Comparison of ENCODE assay signal across 8 mouse cellular contexts in genomic region chr2:122147508-122148241, GRCm38 (mm10). TPM values are rescaled to one million over a fixed set of nuclear protein-coding genes. Genes with fewer than 3 reads are reported as not detected.
DNase-seq lines count a peak whose midpoint lies in the region; ATAC-seq and TF ChIP-seq lines count a peak whose summit lies in the region.

B2m (plus strand) TSS chr2:122147686.

- H3K79me2 ChIP-seq in C2C12 (ENCODE audit: control insufficient read depth, insufficient read depth) (peaks cover 50% of the 10 kb centered on the region), myocyte (ENCODE audit: control insufficient read depth, insufficient read depth) (peaks cover 39% of the 10 kb centered on the region)
- peaks cover 35% of the 10 kb centered on the region; the same call in 1 of the 2 replicates for H3K79me2 ChIP-seq in liver, adult 2 months (ENCODE audit: control insufficient read depth, insufficient read depth, low read length)

- ATAC-seq in heart, embryonic 11.5 days (replicated peaks; ENCODE audit: insufficient number of reproducible peaks, low FRiP score, low TSS enrichment): peak; percentile 95
- peak; percentile 98 for ATAC-seq in kidney, embryonic 16.5 days (ENCODE audit: low FRiP score, low TSS enrichment)

- H3K27me3 ChIP-seq in C2C12 (ENCODE audit: control insufficient read depth, insufficient read depth, insufficient read length): no peaks in the 10 kb centered on the region
- H3K27me3 ChIP-seq in erythroblast, embryonic 14.5 days (ENCODE audit: control insufficient read depth): no peaks in the 10 kb centered on the region
- no peaks in the 10 kb centered on the region for H3K27me3 ChIP-seq in heart, embryonic 11.5 days (ENCODE audit: control insufficient read depth, insufficient read depth, low read length)
- H3K27me3 ChIP-seq in kidney, embryonic 16.5 days (ENCODE audit: insufficient read depth, low read length): no peaks in the 10 kb centered on the region
- no peaks in the 10 kb centered on the region for H3K27me3 ChIP-seq in liver, adult 2 months (ENCODE audit: control insufficient read depth, insufficient read depth, low read length)
- no peaks in the 10 kb centered on the region for H3K27me3 ChIP-seq in myocyte (ENCODE audit: control insufficient read depth, insufficient read depth, insufficient read length)
- H3K27me3 ChIP-seq in splenic B cell, adult 2 months (ENCODE audit: control insufficient read depth, insufficient read depth, low read length, poor library complexity, severe bottlenecking): no peaks in the 10 kb centered on the region

- TF ChIP-seq CTCF in C2C12 (IDR thresholded peaks at IDR 0.05; ENCODE audit: control insufficient read depth, insufficient read depth, insufficient read length): no peak
- no peak for TF ChIP-seq CTCF in brain, embryonic 14.5 days (IDR thresholded peaks at IDR 0.05; ENCODE audit: borderline replicate concordance, extremely low read depth, insufficient read depth, insufficient read length)
- TF ChIP-seq CTCF in liver, adult 2 months (IDR thresholded peaks at IDR 0.05; ENCODE audit: low read depth, low read length): no peak

- H3K36me3 ChIP-seq in C2C12 (ENCODE audit: control insufficient read depth, insufficient read depth): peaks cover 31% of the 10 kb centered on the region
- H3K36me3 ChIP-seq in erythroblast, embryonic 14.5 days (ENCODE audit: control insufficient read depth): peaks cover 25% of the 10 kb centered on the region
- no peaks in the 10 kb centered on the region for H3K36me3 ChIP-seq in heart, embryonic 11.5 days (ENCODE audit: control insufficient read depth, insufficient read depth, low read length)
- no peaks in the 10 kb centered on the region for H3K36me3 ChIP-seq in kidney, embryonic 16.5 days (ENCODE audit: insufficient read depth, low read length)
- peaks cover 27% of the 10 kb centered on the region for H3K36me3 ChIP-seq in liver, adult 2 months (ENCODE audit: control insufficient read depth, insufficient read depth, low read length)
- peaks cover 11% of the 10 kb centered on the region for H3K36me3 ChIP-seq in myocyte (ENCODE audit: control insufficient read depth, insufficient read depth)
- peaks cover 7% of the 10 kb centered on the region for H3K36me3 ChIP-seq in splenic B cell, adult 2 months (ENCODE audit: control insufficient read depth, insufficient read depth, low read length, poor library complexity, severe bottlenecking)

- under 1% methylated on average over 40 of the region's 40 CpGs for WGBS in heart, embryonic 11.5 days (ENCODE audit: insufficient replicate concordance)
- WGBS in kidney, embryonic 16.5 days: under 1% methylated on average over 40 of the region's 40 CpGs
- WGBS in liver, adult 2 months: under 1% methylated on average over 40 of the region's 40 CpGs

- peak within 1 kb of the TSS; percentile 87 for H3K9ac ChIP-seq in heart, embryonic 11.5 days (ENCODE audit: low read depth, low read length)
- peak within 1 kb of the TSS; percentile 86 for H3K9ac ChIP-seq in kidney, embryonic 16.5 days (replicated peaks; ENCODE audit: low read length)
- H3K9ac ChIP-seq in liver, adult 2 months (ENCODE audit: low read depth, low read length): peak within 1 kb of the TSS; percentile 90

- H3ac ChIP-seq in C2C12 (ENCODE audit: control insufficient read depth, insufficient read length, low read depth) (peak within 1 kb of the TSS; percentile 96), myocyte (ENCODE audit: control insufficient read depth, insufficient read length) (peak within 1 kb of the TSS; percentile 93)

- H3K4me3 ChIP-seq in C2C12 (ENCODE audit: insufficient read depth, poor library complexity, severe bottlenecking): peak within 1 kb of the TSS; percentile 72
- H3K4me3 ChIP-seq in erythroblast, embryonic 14.5 days (replicated peaks): peak within 1 kb of the TSS; percentile 78
- peak within 1 kb of the TSS; percentile 73 for H3K4me3 ChIP-seq in heart, embryonic 11.5 days (ENCODE audit: low read depth, low read length)
- peak within 1 kb of the TSS; percentile 71 for H3K4me3 ChIP-seq in kidney, embryonic 16.5 days (ENCODE audit: low read length)
- peak within 1 kb of the TSS; percentile 86 for H3K4me3 ChIP-seq in liver, adult 2 months (ENCODE audit: insufficient read depth, low read depth, low read length)
- peak within 1 kb of the TSS; percentile 91 for H3K4me3 ChIP-seq in myocyte

- peak within 1 kb of the TSS; percentile 76 for H3K27ac ChIP-seq in heart, embryonic 11.5 days (ENCODE audit: low read depth, low read length)
- peak within 1 kb of the TSS; percentile 58 for H3K27ac ChIP-seq in kidney, embryonic 16.5 days (ENCODE audit: low read length)
- peak within 1 kb of the TSS; percentile 96 for H3K27ac ChIP-seq in liver, adult 2 months (replicated peaks; ENCODE audit: insufficient read depth, low read depth, low read length)

- peak within 1 kb of the TSS; percentile 81 for H3K4me2 ChIP-seq in heart, embryonic 11.5 days
- peak within 1 kb of the TSS; percentile 81 for H3K4me2 ChIP-seq in kidney, embryonic 16.5 days (replicated peaks; ENCODE audit: low read depth, low read length)
- H3K4me2 ChIP-seq in myocyte (ENCODE audit: low read depth): peak within 1 kb of the TSS; percentile 93

- peaks cover 38% of the 10 kb centered on the region for H3K79me3 ChIP-seq in C2C12 (ENCODE audit: low read depth)

- peaks cover 40% of the 10 kb centered on the region for H3K4me1 ChIP-seq in erythroblast, embryonic 14.5 days (ENCODE audit: control insufficient read depth)
- peaks cover 5% of the 10 kb centered on the region for H3K4me1 ChIP-seq in heart, embryonic 11.5 days (ENCODE audit: control insufficient read depth, insufficient read depth, low read length)
- H3K4me1 ChIP-seq in kidney, embryonic 16.5 days (ENCODE audit: insufficient read depth, low read length): peaks cover 3% of the 10 kb centered on the region; the same call in 1 of the 2 replicates
- peaks cover 27% of the 10 kb centered on the region for H3K4me1 ChIP-seq in liver, adult 2 months (ENCODE audit: control insufficient read depth, insufficient read depth, low read length)

- peak; percentile 65; the same call in 1 of the 2 replicates for TF ChIP-seq POLR2A in brain, embryonic 14.5 days (IDR thresholded peaks at IDR 0.05; ENCODE audit: borderline replicate concordance, extremely low read depth, insufficient read depth, insufficient read length, poor library complexity, severe bottlenecking)
- peak; percentile 99 for TF ChIP-seq POLR2A in liver, adult 2 months (IDR thresholded peaks at IDR 0.05; ENCODE audit: extremely low read depth, insufficient read depth, low read length)
- TF ChIP-seq POLR2A in myocyte (IDR thresholded peaks at IDR 0.05; ENCODE audit: insufficient read length, low read depth): peak; percentile 98

- no peaks in the 10 kb centered on the region for H3K9me3 ChIP-seq in erythroblast, embryonic 14.5 days (ENCODE audit: control insufficient read depth, low read length)
- H3K9me3 ChIP-seq in heart, embryonic 11.5 days (replicated peaks; ENCODE audit: control insufficient read depth, low read length): no peaks in the 10 kb centered on the region
- H3K9me3 ChIP-seq in kidney, embryonic 16.5 days (ENCODE audit: low read length): no peaks in the 10 kb centered on the region

- DNase-seq in brain, embryonic 14.5 days (ENCODE audit: low read depth): peak; percentile 96
- DNase-seq in liver, adult 2 months (ENCODE audit: extremely low read depth, low read depth, low spot score): peak; percentile 95
- DNase-seq in splenic B cell, adult 2 months (ENCODE audit: low read depth, low spot score): peak; percentile 99

TF ChIP-seq in C2C12, 6 proteins besides CTCF, POLR2A, EP300 and RAD21:
- TF ChIP-seq USF1 (IDR thresholded peaks at IDR 0.05; ENCODE audit: low read depth) (no peak), CEBPB (IDR thresholded peaks at IDR 0.05; ENCODE audit: low read depth) (no peak), MAX (IDR thresholded peaks at IDR 0.05) (no peak), FOSL1 (IDR thresholded peaks at IDR 0.05; ENCODE audit: insufficient read depth, low read length, poor library complexity, severe bottlenecking) (no peak)

TF ChIP-seq in myocyte, 11 proteins besides CTCF, POLR2A, EP300 and RAD21:
- TF ChIP-seq MAX (IDR thresholded peaks at IDR 0.05; ENCODE audit: low read depth) (no peak), TCF12 (IDR thresholded peaks at IDR 0.05; ENCODE audit: insufficient read depth, poor library complexity, severe bottlenecking) (no peak), TCF3 (IDR thresholded peaks at IDR 0.05; ENCODE audit: insufficient read length, low read depth) (no peak), SRF (IDR thresholded peaks at IDR 0.05; ENCODE audit: control insufficient read depth, insufficient read length, low read depth) (no peak), POLR2AphosphoS2 (IDR thresholded peaks at IDR 0.05; ENCODE audit: insufficient read length, low read depth) (peak; percentile 100), MYOG (IDR thresholded peaks at IDR 0.05; ENCODE audit: control insufficient read depth in 1 of 3, insufficient read depth in 1 of 3, insufficient read length in 2 of 3, low read depth in 2 of 3) (no peak), E2F4 (IDR thresholded peaks at IDR 0.05; ENCODE audit: insufficient read depth) (no peak), REST (IDR thresholded peaks at IDR 0.05; ENCODE audit: insufficient read depth, insufficient read length) (peak; percentile 3), MYOD1 (IDR thresholded peaks at IDR 0.05; ENCODE audit: control insufficient read depth in 1 of 3, insufficient read length in 2 of 3, low read depth in 2 of 3) (no peak), USF1 (IDR thresholded peaks at IDR 0.05; ENCODE audit: low read depth) (no peak)

RNA-seq across cellular contexts. Expression of gene B2m, which starts in this region (rescaled TPM):
- polyA plus RNA-seq in C2C12 (2012; fragmentation: generic; extraction: Trizol): 215 TPM
- polyA plus RNA-seq in brain, embryonic 14.5 days (2012; rRNA removed): 36.0 and 52.2 TPM in 2 replicates
- polyA plus RNA-seq in erythroblast, embryonic 14.5 days (2012): 1.1 and 1.6 TPM in 2 replicates
- 224 and 240 TPM in 2 replicates for polyA plus RNA-seq in heart, embryonic 11.5 days (2014; fragmentation: Nextera tagmentation; extraction: Ambion mirVana)
- polyA plus RNA-seq in kidney, embryonic 16.5 days (2015; fragmentation: Nextera tagmentation; extraction: Ambion mirVana): 221 and 232 TPM in 2 replicates
- 1,301 and 1,615 TPM in 2 replicates for total RNA-seq in liver, adult 2 months (2014; rRNA removed)
- polyA plus RNA-seq in liver, adult 2 months (2012; rRNA removed): 2,279 and 2,555 TPM in 2 replicates
- polyA plus RNA-seq in myocyte (2012; fragmentation: generic; extraction: Trizol): 321 TPM

Comparison
In these comparisons a context has a peak if more than half of its experiments do, and no peak if none do; other contexts are left out.
1. Peak in every context shown above with its lines: DNase-seq, ATAC-seq, H3K4me3 ChIP-seq and H3K27ac ChIP-seq.
2. RNA of gene B2m (polyA plus RNA-seq): 2,279 to 2,555 TPM in liver, adult 2 months, 321 TPM in myocyte (single experiment), 224 to 240 TPM in heart, embryonic 11.5 days, 221 to 232 TPM in kidney, embryonic 16.5 days, 215 TPM in C2C12 (single experiment) and 36.0 to 52.2 TPM in brain, embryonic 14.5 days; 1.1 to 1.6 TPM in erythroblast, embryonic 14.5 days; every median in the first group is over 10 times any median in the second.